Mouse (Mus musculus): Measurements from ENCODE around the gene Cxcl16.

- no peak for TF ChIP-seq CTCF (IDR thresholded peaks at IDR 0.05; ENCODE audit: insufficient read depth, low read depth, low read length)
- no peak for TF ChIP-seq POLR2A (IDR thresholded peaks at IDR 0.05; ENCODE audit: insufficient read depth, low read depth, low read length)
These were observed 45.8 kb downstream of the Cxcl16 start for GRCm38 (mm10) chr11:70413961-70414360.

All from olfactory bulb, adult 2 months (tissue).